Mouse (Mus musculus) brain, embryonic 14.5 days (tissue): ENCODE data around the gene Mak.

ENCODE experiments used
- CTCF ChIP-seq: fragments of 200-500 bp; IDR thresholded peaks from 2 replicates; pipeline ENCODE4 v1.5.1; 2012; ENCODE audit warnings: inconsistent platforms, mild to moderate bottlenecking, moderate library complexity, borderline replicate concordance; ENCODE audit not compliant: insufficient read depth, insufficient read length; ENCODE audit errors: extremely low read depth
- POLR2A ChIP-seq: fragments of 200-500 bp; IDR thresholded peaks from 2 replicates; pipeline ENCODE4 v1.6.1; 2012; ENCODE audit warnings: mild to moderate bottlenecking, inconsistent platforms, borderline replicate concordance; ENCODE audit not compliant: poor library complexity, insufficient read depth, insufficient read length, severe bottlenecking; ENCODE audit errors: extremely low read depth

- no peak for TF ChIP-seq POLR2A
- no peak for TF ChIP-seq CTCF
These were observed 26.0 kb upstream of the Mak start for GRCm38 (mm10) chr13:41105541-41105940.
